Comparison of ENCODE assay signal across 10 mouse cellular contexts in the genomic region with DNA sequence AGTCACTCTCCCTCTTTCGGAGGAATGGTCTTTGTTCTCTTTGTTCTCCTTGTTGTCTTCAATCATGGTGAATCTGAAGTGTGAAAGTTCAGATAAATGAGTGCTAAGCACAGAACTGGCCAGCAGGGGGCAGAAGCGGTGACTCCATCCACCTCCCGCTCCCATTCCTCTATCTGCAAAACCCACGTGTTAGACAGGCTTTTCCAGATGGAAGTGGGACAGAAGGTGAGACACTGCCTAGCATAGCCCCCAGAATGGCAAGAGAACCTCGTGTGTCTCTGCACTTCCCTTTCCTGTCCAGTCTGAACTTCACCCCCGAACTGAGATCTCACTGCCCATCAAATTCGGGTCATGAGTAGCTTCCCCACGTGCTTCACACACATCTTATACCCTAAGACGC. TPM values are rescaled to one million over a fixed set of nuclear protein-coding genes. Genes with fewer than 3 reads are reported as not detected.
DNase-seq lines count a peak whose midpoint lies in the region; TF ChIP-seq lines count a peak whose summit lies in the region.
"Had no signal": no experiment of that assay in that cellular context is flagged by ENCODE, and none has a peak within 500 bp of the region (broad histone marks: within the 10 kb centered on the region; RNA-seq: fewer than 3 reads in every experiment).

No protein-coding gene starts in this region.

- H3K9ac ChIP-seq in MEL (ENCODE audit: control insufficient read depth, low read depth, low read length, poor library complexity, severe bottlenecking) = no peak overlapping the region
- H3K9ac ChIP-seq: neural tube, embryonic 12.5 days had no signal

- TF ChIP-seq POLR2A in MEL (IDR thresholded peaks at IDR 0.05; ENCODE audit: control insufficient read depth in 1 of 2, insufficient read depth in 1 of 2, low read depth in 1 of 2, low read length in 2 of 2, poor library complexity in 1 of 2) = no peak

- no peak overlapping the region for H3K4me3 ChIP-seq in left cerebral cortex, adult 2 months
- no peak overlapping the region for H3K4me3 ChIP-seq in MEL (ENCODE audit: control insufficient read depth in 1 of 2, insufficient read depth in 1 of 2, low read depth in 2 of 2, low read length in 2 of 2)
- H3K4me3 ChIP-seq: neural tube, embryonic 12.5 days had no signal

- no peaks in the 10 kb centered on the region for H3K36me3 ChIP-seq in MEL (ENCODE audit: control insufficient read depth in 1 of 2, insufficient read depth in 2 of 2, low read length in 2 of 2)
- H3K36me3 ChIP-seq: neural tube, embryonic 12.5 days had no signal

- no peak for TF ChIP-seq EP300 in MEL (IDR thresholded peaks at IDR 0.05; ENCODE audit: low read depth in 1 of 2, low read length in 2 of 2)

- no peaks in the 10 kb centered on the region for H3K79me2 ChIP-seq in MEL (ENCODE audit: control insufficient read depth, insufficient read depth, low read length, poor library complexity)

- no peaks in the 10 kb centered on the region for H3K27me3 ChIP-seq in MEL (ENCODE audit: control insufficient read depth in 1 of 2, insufficient read depth in 2 of 2, low read length in 2 of 2)

- peak; percentile 11 to 28 for DNase-seq in adrenal gland, adult 18-20 months (ENCODE audit: low spot score in 2 of 2)
- no peak for DNase-seq in adrenal gland, postnatal 4 days (ENCODE audit: low spot score in 2 of 2)
- no peak for DNase-seq in left cerebral cortex, adult 2 months (ENCODE audit: extremely low spot score in 1 of 2, low spot score in 2 of 2)
- DNase-seq in left cerebral cortex, postnatal 36 days (ENCODE audit: low spot score in 2 of 2) = no peak
- peak; percentile 62 for DNase-seq in MEL (ENCODE audit: low read depth, low spot score)
- DNase-seq in embryo, embryonic 10.5 days (ENCODE audit: low spot score) = peak; percentile 77
- DNase-seq in lung, postnatal 36 days = peak; percentile 16
- no peak for DNase-seq in Muller cell, postnatal 12 days (ENCODE audit: inconsistent ontology term)

- peak; percentile 45 for TF ChIP-seq RAD21 in MEL (IDR thresholded peaks at IDR 0.05; ENCODE audit: low read depth, low read length)

- TF ChIP-seq CTCF in left cerebral cortex, adult 2 months (IDR thresholded peaks at IDR 0.05) = peak; percentile 63
- TF ChIP-seq CTCF in MEL (IDR thresholded peaks at IDR 0.05 in 2 of 3, conservative IDR thresholded peaks at IDR 0.05 in 1 of 3; ENCODE audit: control insufficient read depth in 1 of 3, insufficient read depth in 1 of 3, low read depth in 2 of 3, low read length in 3 of 3, poor library complexity in 1 of 3, severe bottlenecking in 1 of 3) = peak; percentile 82 to 93 (median 87)

- H3K9me3 ChIP-seq in MEL (replicated peaks; ENCODE audit: insufficient read depth, low read length) = no peaks in the 10 kb centered on the region
- H3K9me3 ChIP-seq: neural tube, embryonic 12.5 days had no signal

- H3K27ac ChIP-seq in left cerebral cortex, adult 2 months = no peak overlapping the region
- H3K27ac ChIP-seq in MEL (ENCODE audit: control insufficient read depth, low read depth, low read length) = no peak overlapping the region
- H3K27ac ChIP-seq: neural tube, embryonic 12.5 days had no signal

- intact Hi-C loops in left cerebral cortex, adult 2 months (cut with DNase I) = no loop called here
- intact Hi-C loops in left cerebral cortex, postnatal 36 days (cut with DNase I) = no loop called here

- peaks cover 0 to 6% of the 10 kb centered on the region in 2 experiments; a peak in 1 of 4 replicates for H3K4me1 ChIP-seq in MEL (ENCODE audit: control insufficient read depth in 1 of 2, insufficient read depth in 2 of 2, low read length in 2 of 2)

TF ChIP-seq in MEL, 35 proteins besides CTCF, POLR2A, EP300 and RAD21:
- TF ChIP-seq MAZ (IDR thresholded peaks at IDR 0.05; ENCODE audit: low read depth, low read length) (no peak), SMC3 (IDR thresholded peaks at IDR 0.05; ENCODE audit: low read depth, low read length) (peak; percentile 78), MAX (IDR thresholded peaks at IDR 0.05; ENCODE audit: low read length) (peak; percentile 81), MYC (IDR thresholded peaks at IDR 0.05; ENCODE audit: low read depth, low read length) (peak; percentile 92), MAFK (IDR thresholded peaks at IDR 0.05; ENCODE audit: borderline replicate concordance, low read depth, low read length) (no peak), ZC3H11A (IDR thresholded peaks at IDR 0.05; ENCODE audit: low read depth, low read length) (0 out of 2 replicates have a peak, but pooled peaks have one; percentile 28), MXI1 (IDR thresholded peaks at IDR 0.05; ENCODE audit: low read depth, low read length) (peak; percentile 71)

RNA-seq across cellular contexts. Expression of gene Tph1, which starts 7.1 kb away (rescaled TPM):
- under 1 TPM in 1 of 2 experiments, not detected in 1; 0.45 TPM for total RNA-seq in adrenal gland, adult 18-20 months (2021)
- under 1 TPM; 0.37 to 0.73 TPM for total RNA-seq in adrenal gland, postnatal 4 days (2021)
- total RNA-seq in left cerebral cortex, adult 2 months (2021) = not detected
- under 1 TPM in 1 of 2 experiments, not detected in 1; 0.42 TPM for total RNA-seq in left cerebral cortex, postnatal 36 days (2021)
- total RNA-seq in MEL (2012; rRNA removed) = 0.13 TPM in 1 of 2 replicates, not detected in the other
- under 1 TPM in 1 of 2 experiments, not detected in 1; 0.03 TPM for polyA plus RNA-seq in MEL (2012; ENCODE audit: insufficient read depth in 1 of 2, insufficient read length in 2 of 2, low read depth in 1 of 2, low replicate concordance in 2 of 2, missing spikeins in 1 of 2)
- total RNA-seq: hematopoietic stem cell, adult 5-6 weeks had no signal

RNA-seq across cellular contexts. Expression of gene Sergef, which starts 25.6 kb away (rescaled TPM):
- total RNA-seq in adrenal gland, adult 18-20 months (2021) = 10 to 100 TPM; 22.1 to 22.9 TPM
- 10 to 100 TPM; 19.0 to 26.5 TPM for total RNA-seq in adrenal gland, postnatal 4 days (2021)
- total RNA-seq in left cerebral cortex, adult 2 months (2021) = 10 to 100 TPM; 74.5 to 77.3 TPM
- 10 to 100 TPM; 56.4 to 67.6 TPM for total RNA-seq in left cerebral cortex, postnatal 36 days (2021)
- 7.0 and 7.6 TPM in 2 replicates for total RNA-seq in MEL (2012; rRNA removed)
- polyA plus RNA-seq in MEL (2012; ENCODE audit: insufficient read depth in 1 of 2, insufficient read length in 2 of 2, low read depth in 1 of 2, low replicate concordance in 2 of 2, missing spikeins in 1 of 2) = 10 to 100 TPM in 1 of 2 experiments, not detected in 1; 11.7 TPM

RNA-seq across cellular contexts. Expression of gene Saal1, which starts 45.2 kb away (rescaled TPM):
- 1 to 10 TPM; 6.5 to 7.8 TPM for total RNA-seq in adrenal gland, adult 18-20 months (2021)
- 10 to 100 TPM; 14.4 to 16.4 TPM for total RNA-seq in adrenal gland, postnatal 4 days (2021)
- total RNA-seq in left cerebral cortex, adult 2 months (2021) = 1 to 10 TPM; 8.8 to 9.3 TPM
- total RNA-seq in left cerebral cortex, postnatal 36 days (2021) = 1 to 10 TPM; 7.9 to 9.4 TPM
- total RNA-seq in MEL (2012; rRNA removed) = 13.6 and 15.4 TPM in 2 replicates
- polyA plus RNA-seq in MEL (2012; ENCODE audit: insufficient read depth in 1 of 2, insufficient read length in 2 of 2, low read depth in 1 of 2, low replicate concordance in 2 of 2, missing spikeins in 1 of 2) = 10 to 100 TPM in 1 of 2 experiments, not detected in 1; 26.0 TPM

RNA-seq across cellular contexts. Expression of gene Saa3, which starts 50.3 kb away (rescaled TPM):
- 1 to 10 TPM; 1.1 to 4.0 TPM for total RNA-seq in adrenal gland, adult 18-20 months (2021)
- 1 to 10 TPM; 1.1 to 1.2 TPM for total RNA-seq in adrenal gland, postnatal 4 days (2021)
- not detected for total RNA-seq in left cerebral cortex, adult 2 months (2021)
- not detected for total RNA-seq in left cerebral cortex, postnatal 36 days (2021)
- 1.3 and 1.6 TPM in 2 replicates for total RNA-seq in MEL (2012; rRNA removed)
- polyA plus RNA-seq in MEL (2012; ENCODE audit: insufficient read depth in 1 of 2, insufficient read length in 2 of 2, low read depth in 1 of 2, low replicate concordance in 2 of 2, missing spikeins in 1 of 2) = 1 to 10 TPM in 1 of 2 experiments, not detected in 1; 1.7 TPM
- total RNA-seq: hematopoietic stem cell, adult 5-6 weeks had no signal
- polyA plus RNA-seq: neural tube, embryonic 12.5 days had no signal

Comparison
In these comparisons a context has a peak if more than half of its experiments do, and no peak if none do; other contexts are left out.
1. DNase-seq: peak in adrenal gland, adult 18-20 months (2 of 2), MEL (single experiment), embryo, embryonic 10.5 days (single experiment) and lung, postnatal 36 days (single experiment); none in adrenal gland, postnatal 4 days (0 of 2), left cerebral cortex, adult 2 months (0 of 2), left cerebral cortex, postnatal 36 days (0 of 2) and Muller cell, postnatal 12 days (single experiment).